Mouse (Mus musculus) hindbrain, embryonic 12.5 days (tissue): ENCODE data around the gene Lrsam1. TPM values are rescaled to one million over a fixed set of nuclear protein-coding genes. Genes with fewer than 3 reads are reported as not detected.

Source experiments
- ATAC-seq: fragments of 200-750 bp; cut with Nextera tagmentation; 2 replicates; pipeline ENCODE4 v1.8.0; 2017; ENCODE audit warnings: moderate TSS enrichment; ENCODE audit not compliant: low FRiP score
- H3K27ac ChIP-seq: fragments of 300-500 bp; sonication (generic); 2 replicates; pipeline ENCODE4 v1.5.1; 2016; ENCODE audit warnings: mild to moderate bottlenecking
- H3K27me3 ChIP-seq: fragments of 300-500 bp; sonication (generic); 2 replicates; pipeline ENCODE4 v1.6.1; 2016; ENCODE audit warnings: mild to moderate bottlenecking
- H3K36me3 ChIP-seq: fragments of 300-500 bp; sonication (generic); 2 replicates; pipeline ENCODE4 v1.6.1; 2016; ENCODE audit warnings: mild to moderate bottlenecking
- H3K4me1 ChIP-seq: fragments of 300-500 bp; sonication (generic); 2 replicates; pipeline ENCODE4 v1.6.1; 2016
- H3K4me2 ChIP-seq: fragments of 300-500 bp; sonication (generic); replicated peaks from 2 replicates; pipeline ENCODE4 v1.6.1; 2016; ENCODE audit warnings: mild to moderate bottlenecking
- H3K4me3 ChIP-seq: fragments of 300-500 bp; sonication (generic); 2 replicates; pipeline ENCODE4 v1.5.1; 2016; ENCODE audit warnings: mild to moderate bottlenecking
- H3K9ac ChIP-seq: fragments of 300-500 bp; sonication (generic); 2 replicates; pipeline ENCODE4 v1.6.1; 2016; ENCODE audit warnings: mild to moderate bottlenecking, moderate library complexity
- H3K9me3 ChIP-seq: fragments of 300-500 bp; sonication (generic); replicated peaks from 2 replicates; pipeline ENCODE4 v1.6.1; 2016; ENCODE audit warnings: mild to moderate bottlenecking
- WGBS: fragments of 180-500 bp; shearing (Covaris S2); methylation state at CpG from one replicate; pipeline ENCODE4 v1.1.7; 2016; 5-methylcytosine and 5-hydroxymethylcytosine counted together
- polyA plus RNA-seq: library from polyadenylated mRNA; unstranded; fragments of >200 nt; fragmentation: Nextera tagmentation; extraction: Ambion mirVana; gene quantifications from 2 replicates; pipeline ENCODE4 v1.2.1, GENCODE M21; 2016

Lrsam1 gene
- polyA plus RNA-seq, 1 experiment from 2014 or later, result 19.0 TPM

- Histone ChIP-seq H3K4me2 (no peak overlapping the region), H3K9ac (no peak overlapping the region), H3K4me3 (no peak overlapping the region), H3K27ac (no peak overlapping the region), H3K9me3 (no peaks in the 10 kb centered on the region), H3K4me1 (peaks cover 32% of the 10 kb centered on the region), H3K27me3 (no peaks in the 10 kb centered on the region), H3K36me3 (no peaks in the 10 kb centered on the region; the same call in 1 of the 2 replicates)
- ATAC-seq, result no peak
- 84% methylated on average over 7 of the region's 7 CpGs for WGBS
Measured at GRCm38 (mm10) chr2:32898983-32899382, 62.4 kb downstream of the Lrsam1 start.

- peak overlapping the region; percentile 53 for H3K27ac ChIP-seq
- H3K27me3 ChIP-seq, result no peaks in the 10 kb centered on the region
- no peak overlapping the region for H3K9ac ChIP-seq
- no peaks in the 10 kb centered on the region; the same call in 1 of the 2 replicates for H3K36me3 ChIP-seq
- H3K4me2 ChIP-seq, result no peak overlapping the region
- H3K9me3 ChIP-seq, result no peaks in the 10 kb centered on the region
- ATAC-seq, result no peak
- peaks cover 32% of the 10 kb centered on the region for H3K4me1 ChIP-seq
- no peak overlapping the region for H3K4me3 ChIP-seq
- 51% methylated on average over 10 of the region's 10 CpGs for WGBS
Measured at GRCm38 (mm10) chr2:32896507-32897147, 64.8 kb downstream of the Lrsam1 start.

- Histone ChIP-seq H3K4me3 (no peak overlapping the region), H3K36me3 (no peaks in the 10 kb centered on the region; the same call in 1 of the 2 replicates), H3K27ac (peak overlapping the region; percentile 53), H3K9ac (0 out of 2 replicates have a peak overlapping the region, but pooled peaks have one; percentile 4), H3K4me2 (no peak overlapping the region), H3K4me1 (peaks cover 32% of the 10 kb centered on the region), H3K9me3 (no peaks in the 10 kb centered on the region), H3K27me3 (no peaks in the 10 kb centered on the region)
- WGBS, result 29% methylated on average over 8 of the region's 8 CpGs
- ATAC-seq, result peak; percentile 62
Measured at GRCm38 (mm10) chr2:32895606-32896106, 65.8 kb downstream of the Lrsam1 start.

- Histone ChIP-seq H3K36me3 (no peaks in the 10 kb centered on the region; the same call in 1 of the 2 replicates), H3K9me3 (no peaks in the 10 kb centered on the region), H3K9ac (no peak overlapping the region), H3K4me1 (peaks cover 32% of the 10 kb centered on the region), H3K27ac (no peak overlapping the region), H3K4me3 (no peak overlapping the region), H3K4me2 (no peak overlapping the region), H3K27me3 (no peaks in the 10 kb centered on the region)
- ATAC-seq, result no peak
- WGBS, result 83% methylated on average over 2 of the region's 2 CpGs
Measured at GRCm38 (mm10) chr2:32894097-32894496, 67.3 kb downstream of the Lrsam1 start.

- Histone ChIP-seq H3K9ac (no peak overlapping the region), H3K36me3 (no peaks in the 10 kb centered on the region; the same call in 1 of the 2 replicates), H3K4me1 (peaks cover 37% of the 10 kb centered on the region), H3K9me3 (no peaks in the 10 kb centered on the region), H3K4me2 (no peak overlapping the region), H3K27ac (no peak overlapping the region), H3K27me3 (no peaks in the 10 kb centered on the region), H3K4me3 (no peak overlapping the region)
- 94% methylated on average over 14 of the region's 14 CpGs for WGBS
- no peak for ATAC-seq
Measured at GRCm38 (mm10) chr2:32892490-32892889, 68.9 kb downstream of the Lrsam1 start.

- WGBS, result 71% methylated on average over 9 of the region's 9 CpGs
- Histone ChIP-seq H3K4me2 (no peak overlapping the region), H3K36me3 (no peaks in the 10 kb centered on the region; the same call in 1 of the 2 replicates), H3K27ac (no peak overlapping the region), H3K9ac (no peak overlapping the region), H3K4me3 (no peak overlapping the region), H3K4me1 (peaks cover 30% of the 10 kb centered on the region), H3K27me3 (no peaks in the 10 kb centered on the region), H3K9me3 (no peaks in the 10 kb centered on the region)
- no peak for ATAC-seq
Measured at GRCm38 (mm10) chr2:32891278-32891677, 70.1 kb downstream of the Lrsam1 start.

GRCm38 (mm10) chr2:32890280-32890679 lies 71.1 kb downstream of the Lrsam1 start:
- Histone ChIP-seq H3K27ac (no peak overlapping the region), H3K9me3 (no peaks in the 10 kb centered on the region), H3K4me3 (no peak overlapping the region), H3K36me3 (no peaks in the 10 kb centered on the region; the same call in 1 of the 2 replicates), H3K27me3 (no peaks in the 10 kb centered on the region), H3K9ac (no peak overlapping the region), H3K4me1 (peaks cover 20% of the 10 kb centered on the region), H3K4me2 (no peak overlapping the region)
- no peak for ATAC-seq
- 96% methylated on average over 3 of the region's 3 CpGs for WGBS

- H3K9ac ChIP-seq, result peak overlapping the region; percentile 3; the same call in 1 of the 2 replicates
- H3K27me3 ChIP-seq, result no peaks in the 10 kb centered on the region
Measured at GRCm38 (mm10) chr2:32888551-32888950, 72.9 kb downstream of the Lrsam1 start.

GRCm38 (mm10) chr2:32888029-32888428 lies 73.4 kb downstream of the Lrsam1 start:
- Histone ChIP-seq H3K36me3 (no peaks in the 10 kb centered on the region), H3K4me1 (peaks cover 29% of the 10 kb centered on the region), H3K9me3 (no peaks in the 10 kb centered on the region), H3K4me3 (no peak overlapping the region), H3K27ac (peak overlapping the region; percentile 76), H3K9ac (peak overlapping the region; percentile 3; the same call in 1 of the 2 replicates), H3K4me2 (no peak overlapping the region), H3K27me3 (no peaks in the 10 kb centered on the region)
- 37% methylated on average over 9 of the region's 9 CpGs for WGBS
- ATAC-seq, result no peak

More at GRCm38 (mm10) chr2:32888551-32888950, 72.9 kb downstream of the Lrsam1 start:
- H3K4me3 ChIP-seq, result no peak overlapping the region
- H3K27ac ChIP-seq, result peak overlapping the region; percentile 76
- no peaks in the 10 kb centered on the region for H3K36me3 ChIP-seq
- no peaks in the 10 kb centered on the region for H3K9me3 ChIP-seq
- WGBS, result 44% methylated on average over 3 of the region's 3 CpGs
- peaks cover 29% of the 10 kb centered on the region for H3K4me1 ChIP-seq
- H3K4me2 ChIP-seq, result no peak overlapping the region
- ATAC-seq, result no peak

- WGBS, result 46% methylated on average over 7 of the region's 7 CpGs
- Histone ChIP-seq H3K4me3 (no peak overlapping the region), H3K27ac (no peak overlapping the region), H3K27me3 (no peaks in the 10 kb centered on the region), H3K4me1 (peaks cover 58% of the 10 kb centered on the region), H3K9ac (no peak overlapping the region), H3K36me3 (0 out of 2 replicates have a peak, but pooled peaks cover 4% of the 10 kb centered on the region), H3K4me2 (no peak overlapping the region), H3K9me3 (no peaks in the 10 kb centered on the region)
- ATAC-seq, result no peak
Measured at GRCm38 (mm10) chr2:32884745-32885144, 76.7 kb downstream of the Lrsam1 start.

GRCm38 (mm10) chr2:32882283-32883043 lies 79.0 kb downstream of the Lrsam1 start:
- H3K9me3 ChIP-seq, result no peaks in the 10 kb centered on the region
- no peak overlapping the region for H3K9ac ChIP-seq
- H3K4me3 ChIP-seq, result no peak overlapping the region
- no peak for ATAC-seq
- H3K36me3 ChIP-seq, result 0 out of 2 replicates have a peak, but pooled peaks cover 4% of the 10 kb centered on the region
- H3K27ac ChIP-seq, result peak overlapping the region; percentile 62; the same call in 1 of the 2 replicates
- no peak overlapping the region for H3K4me2 ChIP-seq
- H3K4me1 ChIP-seq, result peaks cover 68% of the 10 kb centered on the region
- H3K27me3 ChIP-seq, result no peaks in the 10 kb centered on the region
- WGBS, result 49% methylated on average over 15 of the region's 21 CpGs

GRCm38 (mm10) chr2:32881723-32882122 lies 79.7 kb downstream of the Lrsam1 start:
- H3K4me1 ChIP-seq, result peaks cover 72% of the 10 kb centered on the region
- H3K9me3 ChIP-seq, result no peaks in the 10 kb centered on the region
- peak overlapping the region; percentile 62 for H3K27ac ChIP-seq
- H3K27me3 ChIP-seq, result no peaks in the 10 kb centered on the region
- 0 out of 2 replicates have a peak, but pooled peaks cover 4% of the 10 kb centered on the region for H3K36me3 ChIP-seq
- peak overlapping the region; percentile 15; the same call in 1 of the 2 replicates for H3K9ac ChIP-seq
- no peak for ATAC-seq
- no peak overlapping the region for H3K4me2 ChIP-seq
- no peak overlapping the region for H3K4me3 ChIP-seq
- WGBS, result 40% methylated on average over 3 of the region's 3 CpGs
